Mouse (Mus musculus) urinary bladder, adult 2 months (tissue): Measurements from ENCODE around the gene Gm436. TPM values are rescaled to one million over a fixed set of nuclear protein-coding genes. Genes with fewer than 3 reads are reported as not detected.

Experiments
- DNase-seq: peaks from one replicate; pipeline ENCODE4 v3.0.0; 2022; ENCODE audit warnings: low spot score
- polyA plus RNA-seq: library from polyadenylated mRNA; depleted of rRNA; stranded (reverse); fragments of >200 nt; gene quantifications from 2 replicates; pipeline ENCODE4 v1.2.3, GENCODE M21; 2012; rRNA removed

Gene Gm436
- 1.5 TPM in 2 replicates for polyA plus RNA-seq

DNA sequence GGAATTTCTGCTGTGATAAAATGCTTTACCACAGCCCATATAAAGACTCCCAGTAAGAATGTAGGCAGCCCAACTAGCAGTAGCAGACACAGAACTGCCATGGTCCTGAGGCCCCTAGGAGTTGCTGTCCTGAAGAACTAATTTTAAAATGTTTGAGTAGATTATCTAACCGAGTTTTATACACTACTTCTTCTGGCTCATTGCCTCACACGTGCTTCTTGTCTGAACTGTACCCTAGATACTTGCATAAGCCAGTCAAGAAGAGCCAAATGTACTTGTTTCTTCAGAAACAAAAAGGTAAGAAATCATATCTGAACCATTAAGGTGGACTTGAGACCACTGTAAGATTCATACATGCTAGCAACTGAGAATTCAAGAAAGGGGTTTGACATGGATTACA is at the start of gene Gm436:
Gene Gm436 (minus strand): TSS at position 101 of the 400 bp plus-strand sequence.
- no peak for DNase-seq

DNA sequence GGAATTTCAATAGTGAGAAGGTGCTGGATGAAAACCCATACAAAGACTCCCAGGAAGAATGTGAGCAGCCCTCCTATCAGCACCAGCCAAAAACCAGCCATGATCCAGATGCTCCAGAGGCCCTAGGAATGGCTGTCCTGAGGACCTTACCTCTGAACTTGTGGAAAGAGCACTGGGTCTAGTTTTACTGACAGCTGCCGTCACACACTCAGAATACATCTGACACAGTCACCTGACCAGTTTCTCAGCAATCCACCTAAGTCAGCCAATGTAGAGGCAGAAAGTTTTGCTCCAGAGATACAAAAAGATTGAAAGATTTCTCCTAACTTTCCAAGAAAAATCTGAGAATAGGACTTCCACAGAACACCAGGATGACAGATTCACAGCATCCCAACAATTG is 35.1 kb upstream of the Gm436 start, which contains the start of gene Gm13178:
Gene Gm13178 (minus strand): TSS at position 101 of the 400 bp plus-strand sequence.
- DNase-seq, result no peak

DNA sequence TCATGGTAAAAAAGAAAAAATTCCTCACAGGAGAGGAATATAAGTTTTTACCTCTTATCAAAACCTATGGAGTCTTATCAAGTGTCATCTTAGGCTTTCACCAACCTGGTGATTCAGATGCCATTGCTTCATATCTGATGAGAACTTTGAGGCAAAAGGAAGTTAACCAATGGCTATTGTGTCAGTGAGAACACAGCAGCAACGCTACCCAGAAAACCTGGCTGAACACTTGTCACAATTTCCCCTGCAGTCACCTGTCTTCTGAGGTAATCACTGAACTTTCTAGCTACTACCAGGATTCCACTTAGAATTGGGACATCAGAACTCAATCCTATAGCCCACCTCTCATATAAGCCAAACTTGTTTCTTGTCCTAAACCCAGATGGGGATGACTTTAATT is 33.5 kb upstream of the Gm436 start:
- DNase-seq, result no peak

DNA sequence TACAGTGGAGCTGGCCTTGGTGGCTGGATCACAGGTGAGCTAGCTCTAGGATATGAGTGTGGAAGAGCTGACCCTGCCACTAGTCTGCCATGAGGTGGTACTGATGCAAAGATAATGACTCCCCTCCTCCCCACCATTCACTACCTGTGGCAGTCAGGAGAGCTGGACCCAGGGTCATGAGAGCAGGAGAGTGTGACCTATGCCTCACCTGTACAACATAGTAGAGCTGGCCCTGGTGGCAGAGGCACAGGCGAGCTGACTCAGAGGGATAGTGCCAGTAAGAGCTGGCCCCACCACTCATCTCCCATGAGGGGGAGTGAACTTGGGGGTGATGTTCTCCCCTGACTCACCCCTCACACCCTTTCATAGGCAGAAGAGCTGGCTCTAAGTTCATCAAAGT is 32.1 kb upstream of the Gm436 start:
- DNase-seq, result no peak

DNA sequence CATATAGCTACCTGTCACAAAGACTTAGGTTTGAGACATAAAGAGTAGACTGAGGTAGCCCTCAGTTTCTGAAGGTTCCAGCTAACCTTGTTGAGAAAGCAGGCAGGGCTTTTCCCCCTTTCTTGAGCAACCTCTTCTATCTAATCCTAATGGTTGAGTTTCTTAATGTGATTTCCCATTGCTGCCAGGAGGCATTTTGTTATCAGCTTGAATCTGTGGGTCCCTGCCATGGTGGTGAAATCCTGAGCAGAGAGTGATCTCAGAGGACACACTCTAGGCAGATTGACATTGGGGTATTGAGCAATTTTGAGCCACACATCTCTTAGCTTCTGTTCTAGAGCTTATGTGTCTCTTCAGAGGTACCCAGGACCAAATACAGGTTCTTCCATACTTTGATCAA is 47.9 kb downstream of the Gm436 start:
- no peak for DNase-seq

Other genes starting within 250 kb of the Gm436 start
- not detected in 2 replicates for gene 1700012P22Rik, start 247.6 kb downstream of the Gm436 start, polyA plus RNA-seq
- not detected in 2 replicates for gene Gm9944, start 233.1 kb downstream of the Gm436 start, polyA plus RNA-seq
- gene Aadacl3, start 222.6 kb downstream of the Gm436 start, polyA plus RNA-seq, result not detected in 2 replicates
- gene 9430007A20Rik, start 166.5 kb downstream of the Gm436 start, polyA plus RNA-seq, result not detected in 2 replicates
- not detected in 2 replicates for gene Gm13124, start 121.2 kb downstream of the Gm436 start, polyA plus RNA-seq
- gene Aadacl4, start 72.7 kb downstream of the Gm436 start, polyA plus RNA-seq, result not detected in 2 replicates
- gene Gm13178, start 35.0 kb upstream of the Gm436 start, polyA plus RNA-seq, result not detected in 2 replicates
- gene Gm438, start 100.2 kb upstream of the Gm436 start, polyA plus RNA-seq, result not detected in 2 replicates
- 249 and 258 TPM in 2 replicates for gene Dhrs3, start 206.5 kb upstream of the Gm436 start, polyA plus RNA-seq